Mouse (Mus musculus) lung, embryonic 14.5 days (tissue): Measurements from ENCODE around the gene Gm49661. TPM values are rescaled to one million over a fixed set of nuclear protein-coding genes. Genes with fewer than 3 reads are reported as not detected.

Source experiments
- ATAC-seq: fragments of 200-750 bp; cut with Nextera tagmentation; 2 replicates; pipeline ENCODE4 v1.8.0; 2017; ENCODE audit warnings: mild to moderate bottlenecking, moderate TSS enrichment, moderate library complexity; ENCODE audit not compliant: insufficient read depth
- DNase-seq: peaks from one replicate; pipeline ENCODE4 v3.0.0-alpha.2; 2015
- H3K27ac ChIP-seq: fragments of 300-500 bp; sonication (generic); 2 replicates; pipeline ENCODE4 v1.5.1; 2014; ENCODE audit warnings: low read depth, mild to moderate bottlenecking, moderate library complexity
- H3K27me3 ChIP-seq: fragments of 300-500 bp; sonication (generic); 2 replicates; pipeline ENCODE4 v1.6.1; 2014; ENCODE audit warnings: low read length, control low read depth; ENCODE audit not compliant: insufficient read depth
- H3K36me3 ChIP-seq: fragments of 300-500 bp; sonication (generic); 2 replicates; pipeline ENCODE4 v1.6.1; 2014; ENCODE audit warnings: control low read depth; ENCODE audit not compliant: insufficient read depth
- H3K4me1 ChIP-seq: fragments of 300-500 bp; sonication (generic); 2 replicates; pipeline ENCODE4 v1.6.1; 2014; ENCODE audit warnings: antibody characterized with exemption, control low read depth; ENCODE audit not compliant: insufficient read depth
- H3K4me2 ChIP-seq: fragments of 300-500 bp; sonication (generic); 2 replicates; pipeline ENCODE4 v1.6.1; 2014; ENCODE audit warnings: mild to moderate bottlenecking
- H3K4me3 ChIP-seq: fragments of 300-500 bp; sonication (generic); 2 replicates; pipeline ENCODE4 v1.5.1; 2014; ENCODE audit warnings: low read depth, low read length
- H3K9ac ChIP-seq: fragments of 300-500 bp; sonication (generic); 2 replicates; pipeline ENCODE4 v1.6.1; 2014
- H3K9me3 ChIP-seq: fragments of 300-500 bp; sonication (generic); 2 replicates; pipeline ENCODE4 v1.6.1; 2016; ENCODE audit warnings: low read depth, low read length, control low read depth
- CTCF ChIP-seq: IDR thresholded peaks from 2 replicates; pipeline ENCODE4 v1.5.1; 2016; ENCODE audit warnings: antibody characterized with exemption, low read depth
- WGBS: fragments of 180-500 bp; shearing (Covaris S2); extraction: QIAGEN DNeasy Blood & Tissue Kit; methylation state at CpG from one replicate; pipeline ENCODE4 v1.1.7; 2014; 5-methylcytosine and 5-hydroxymethylcytosine counted together
- polyA plus RNA-seq: library from polyadenylated mRNA; unstranded; fragments of >200 nt; fragmentation: Nextera tagmentation; extraction: Ambion mirVana; gene quantifications from 2 replicates; pipeline ENCODE4 v1.2.1, GENCODE M21; 2014

The Gm49661 gene
- polyA plus RNA-seq, 1 experiment from 2014 or later = not detected

- Histone ChIP-seq H3K4me3 (peak within 1 kb of the TSS; percentile 41), H3K27me3 (peaks cover 50% of the 10 kb centered on the region), H3K27ac (no peak within 1 kb of the TSS), H3K9me3 (no peaks in the 10 kb centered on the region), H3K4me1 (no peaks in the 10 kb centered on the region), H3K36me3 (no peaks in the 10 kb centered on the region), H3K9ac (no peak within 1 kb of the TSS; the same call in 1 of the 2 replicates), H3K4me2 (peak within 1 kb of the TSS; percentile 73)
- 8% methylated on average over 17 of the region's 17 CpGs for WGBS
- DNase-seq (no peak), ATAC-seq (peak; percentile 41; the same call in 1 of the 2 replicates)
- peak; percentile 36; the same call in 1 of the 2 replicates for TF ChIP-seq CTCF
Measured at GRCm38 (mm10) chr8:84946528-84947240, 22.5 kb downstream of the Gm49661 start, which contains the start of gene Rtbdn. Gene Rtbdn (plus strand): TSS chr8:84946991.

GRCm38 (mm10) chr8:84945633-84946527 lies 23.4 kb downstream of the Gm49661 start:
- no peaks in the 10 kb centered on the region for H3K36me3 ChIP-seq
- DNase-seq (peak; percentile 21), ATAC-seq (peak; percentile 35; the same call in 1 of the 2 replicates)
- no peaks in the 10 kb centered on the region for H3K9me3 ChIP-seq
- peak overlapping the region; percentile 73 for H3K4me2 ChIP-seq
- H3K4me3 ChIP-seq = peak overlapping the region; percentile 41
- WGBS = under 1% methylated on average over 53 of the region's 67 CpGs
- no peak overlapping the region; the same call in 1 of the 2 replicates for H3K9ac ChIP-seq
- H3K4me1 ChIP-seq = no peaks in the 10 kb centered on the region
- H3K27ac ChIP-seq = no peak overlapping the region
- peaks cover 48% of the 10 kb centered on the region for H3K27me3 ChIP-seq
- TF ChIP-seq CTCF = peak; percentile 36

GRCm38 (mm10) chr8:84945235-84945632 lies 24.0 kb downstream of the Gm49661 start:
- no peak overlapping the region for H3K27ac ChIP-seq
- H3K27me3 ChIP-seq = peaks cover 42% of the 10 kb centered on the region
- H3K9me3 ChIP-seq = no peaks in the 10 kb centered on the region
- H3K9ac ChIP-seq = no peak overlapping the region
- no peaks in the 10 kb centered on the region for H3K36me3 ChIP-seq
- ATAC-seq = no peak
- peak overlapping the region; percentile 41; the same call in 1 of the 2 replicates for H3K4me3 ChIP-seq
- no peak for TF ChIP-seq CTCF
- 3% methylated on average over 11 of the region's 11 CpGs for WGBS
- no peaks in the 10 kb centered on the region for H3K4me1 ChIP-seq
- peak overlapping the region; percentile 73; the same call in 1 of the 2 replicates for H3K4me2 ChIP-seq
- peak; percentile 21 for DNase-seq

GRCm38 (mm10) chr8:84944478-84945160 lies 24.6 kb downstream of the Gm49661 start:
- no peaks in the 10 kb centered on the region for H3K9me3 ChIP-seq

GRCm38 (mm10) chr8:84943699-84944098 lies 25.5 kb downstream of the Gm49661 start:
- no peak for DNase-seq
- Histone ChIP-seq H3K4me3 (no peak overlapping the region), H3K4me1 (no peaks in the 10 kb centered on the region), H3K9ac (no peak overlapping the region), H3K4me2 (no peak overlapping the region), H3K9me3 (no peaks in the 10 kb centered on the region), H3K27ac (no peak overlapping the region), H3K27me3 (peaks cover 41% of the 10 kb centered on the region), H3K36me3 (no peaks in the 10 kb centered on the region)
- 17% methylated on average over 4 of the region's 4 CpGs for WGBS
- ATAC-seq = no peak
- TF ChIP-seq CTCF = no peak

More at GRCm38 (mm10) chr8:84944478-84945160, 24.6 kb downstream of the Gm49661 start:
- ATAC-seq = peak; percentile 35; the same call in 1 of the 2 replicates
- Histone ChIP-seq H3K4me2 (peak overlapping the region; percentile 23; the same call in 1 of the 2 replicates), H3K9ac (no peak overlapping the region), H3K4me1 (no peaks in the 10 kb centered on the region), H3K27ac (no peak overlapping the region), H3K4me3 (peak overlapping the region; percentile 17; the same call in 1 of the 2 replicates), H3K27me3 (peaks cover 41% of the 10 kb centered on the region), H3K36me3 (no peaks in the 10 kb centered on the region)
- no peak for TF ChIP-seq CTCF
- 2% methylated on average over 26 of the region's 26 CpGs for WGBS
- peak; percentile 70 for DNase-seq

GRCm38 (mm10) chr8:84937620-84938485 lies 31.4 kb downstream of the Gm49661 start:
- Histone ChIP-seq H3K4me1 (no peaks in the 10 kb centered on the region), H3K9me3 (no peaks in the 10 kb centered on the region), H3K4me2 (peak overlapping the region; percentile 71), H3K27ac (no peak overlapping the region), H3K36me3 (no peaks in the 10 kb centered on the region), H3K9ac (no peak overlapping the region), H3K4me3 (0 out of 2 replicates have a peak overlapping the region, but pooled peaks have one; percentile 37), H3K27me3 (peaks cover 52% of the 10 kb centered on the region)
- TF ChIP-seq CTCF = no peak
- 58% methylated on average over 13 of the region's 13 CpGs for WGBS
- ATAC-seq = no peak
- DNase-seq = no peak
